Mouse (Mus musculus) forebrain, embryonic 14.5 days (tissue): ENCODE measurements around the gene Cdh1. TPM values are rescaled to one million over a fixed set of nuclear protein-coding genes. Genes with fewer than 3 reads are reported as not detected.
"Not testable (repeated sequence)": the region's sequence is repeated elsewhere in the genome, so short reads cannot be mapped to it uniquely, and the experiment has no call there.

Experiments used
- ATAC-seq: fragments of 200-750 bp; cut with Nextera tagmentation; 2 replicates; pipeline ENCODE4 v1.8.0; 2017; ENCODE audit warnings: mild to moderate bottlenecking, moderate library complexity
- DNase-seq: peaks from one replicate; pipeline ENCODE4 v3.0.0-alpha.2; 2015; ENCODE audit warnings: low spot score
- H3K27ac ChIP-seq: fragments of 300-500 bp; sonication (generic); 2 replicates; pipeline ENCODE4 v1.5.1; 2014; ENCODE audit warnings: low read depth, mild to moderate bottlenecking, control low read depth, low read length, moderate library complexity
- H3K27me3 ChIP-seq: fragments of 300-500 bp; sonication (generic); replicated peaks from 2 replicates; pipeline ENCODE4 v1.6.1; 2014; ENCODE audit warnings: low read length, control low read depth, mixed read lengths; ENCODE audit not compliant: control insufficient read depth, insufficient read depth
- H3K36me3 ChIP-seq: fragments of 300-500 bp; sonication (generic); 2 replicates; pipeline ENCODE4 v1.6.1; 2014; ENCODE audit warnings: low read length, control low read depth; ENCODE audit not compliant: control insufficient read depth, insufficient read depth
- H3K4me1 ChIP-seq: fragments of 300-500 bp; sonication (generic); 2 replicates; pipeline ENCODE4 v1.6.1; 2014; ENCODE audit warnings: antibody characterized with exemption, low read length, control low read depth; ENCODE audit not compliant: control insufficient read depth, insufficient read depth
- H3K4me2 ChIP-seq: fragments of 300-500 bp; sonication (generic); 2 replicates; pipeline ENCODE4 v1.6.1; 2014; ENCODE audit warnings: mild to moderate bottlenecking, control low read depth, low read length
- H3K4me3 ChIP-seq: fragments of 300-500 bp; sonication (generic); 2 replicates; pipeline ENCODE4 v1.5.1; 2014; ENCODE audit warnings: low read depth, low read length, control low read depth
- H3K9ac ChIP-seq: fragments of 300-500 bp; sonication (generic); 2 replicates; pipeline ENCODE4 v1.6.1; 2014; ENCODE audit warnings: mild to moderate bottlenecking, low read length, control low read depth, moderate library complexity
- H3K9me3 ChIP-seq: fragments of 300-500 bp; sonication (generic); replicated peaks from 2 replicates; pipeline ENCODE4 v1.6.1; 2016; ENCODE audit warnings: low read length, control low read depth, mixed read lengths; ENCODE audit not compliant: control insufficient read depth
- WGBS: fragments of 180-500 bp; shearing (Covaris S2); extraction: QIAGEN DNeasy Blood & Tissue Kit; methylation state at CpG from one replicate; pipeline ENCODE4 v1.1.7; 2014; 5-methylcytosine and 5-hydroxymethylcytosine counted together
- polyA plus RNA-seq: library from polyadenylated mRNA; unstranded; fragments of >200 nt; fragmentation: Nextera tagmentation; extraction: Ambion mirVana; gene quantifications from 2 replicates; pipeline ENCODE4 v1.2.1, GENCODE M21; 2014

The Cdh1 gene
- polyA plus RNA-seq, 1 experiment from 2014 or later, result 1.9 TPM

DNA sequence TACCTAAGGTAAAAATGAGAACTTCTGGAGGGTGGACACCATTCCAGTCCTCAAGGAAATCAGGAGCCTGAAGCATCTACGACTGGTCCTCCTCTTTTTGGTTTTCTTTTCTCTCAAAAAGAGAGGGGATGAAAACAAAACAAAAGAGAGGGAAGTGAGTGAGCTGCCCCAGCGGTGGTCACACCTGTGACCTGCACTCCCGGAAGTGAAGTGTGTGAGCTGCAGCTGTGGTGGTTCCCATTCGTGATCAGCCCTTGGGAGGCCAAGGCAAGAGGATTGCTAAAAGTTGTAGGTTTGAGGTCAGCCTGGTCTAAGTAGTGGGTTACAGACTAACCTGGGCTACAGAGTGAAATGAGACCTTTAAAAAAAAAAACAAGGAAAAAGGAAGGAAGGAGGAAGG is 3.0 kb downstream of the Cdh1 start:
- no peaks in the 10 kb centered on the region for H3K9me3 ChIP-seq
- no peaks in the 10 kb centered on the region for H3K36me3 ChIP-seq
- peaks cover 39% of the 10 kb centered on the region for H3K27me3 ChIP-seq
- 56% methylated on average over 4 of the region's 4 CpGs for WGBS
- H3K9ac ChIP-seq, result no peak overlapping the region
- no peak overlapping the region for H3K4me3 ChIP-seq
- no peak overlapping the region for H3K27ac ChIP-seq
- DNase-seq (no peak), ATAC-seq (no peak)
- H3K4me2 ChIP-seq, result no peak overlapping the region
- H3K4me1 ChIP-seq, result peaks cover 9% of the 10 kb centered on the region

DNA sequence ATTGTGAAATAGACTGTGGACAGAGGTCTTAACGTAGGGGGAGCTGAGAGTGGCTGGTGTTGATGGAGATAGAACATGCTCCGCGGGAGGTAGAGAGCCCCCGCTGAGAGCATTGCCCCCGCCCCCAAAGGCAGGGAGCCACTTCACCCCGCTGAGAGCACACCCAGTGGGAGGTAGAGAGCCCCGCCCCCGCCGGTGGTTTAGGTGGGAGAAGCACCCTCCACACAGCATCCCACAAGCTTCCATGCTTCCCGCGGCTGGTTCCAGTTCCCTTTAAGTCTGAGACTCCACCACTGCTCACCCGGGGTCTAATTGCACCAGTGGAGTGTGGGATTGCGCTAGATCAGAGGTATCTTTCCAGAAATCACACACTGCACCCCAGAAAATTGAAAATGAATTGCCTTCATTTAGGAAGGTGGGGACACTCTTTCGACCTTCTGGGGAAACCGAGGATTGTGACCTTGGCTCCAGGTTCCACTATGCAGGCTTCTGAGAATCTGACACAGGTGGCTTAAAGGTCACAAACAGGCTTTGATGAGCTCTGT is 3.5 kb downstream of the Cdh1 start:
- H3K27ac ChIP-seq, result no peak overlapping the region
- no peak overlapping the region for H3K4me2 ChIP-seq
- no peak overlapping the region for H3K9ac ChIP-seq
- ATAC-seq, result no peak
- no peak overlapping the region for H3K4me3 ChIP-seq
- no peaks in the 10 kb centered on the region for H3K36me3 ChIP-seq
- H3K4me1 ChIP-seq, result peaks cover 9% of the 10 kb centered on the region
- no peaks in the 10 kb centered on the region for H3K9me3 ChIP-seq
- peaks cover 39% of the 10 kb centered on the region for H3K27me3 ChIP-seq
- DNase-seq, result no peak
- 41% methylated on average over 15 of the region's 15 CpGs for WGBS

DNA sequence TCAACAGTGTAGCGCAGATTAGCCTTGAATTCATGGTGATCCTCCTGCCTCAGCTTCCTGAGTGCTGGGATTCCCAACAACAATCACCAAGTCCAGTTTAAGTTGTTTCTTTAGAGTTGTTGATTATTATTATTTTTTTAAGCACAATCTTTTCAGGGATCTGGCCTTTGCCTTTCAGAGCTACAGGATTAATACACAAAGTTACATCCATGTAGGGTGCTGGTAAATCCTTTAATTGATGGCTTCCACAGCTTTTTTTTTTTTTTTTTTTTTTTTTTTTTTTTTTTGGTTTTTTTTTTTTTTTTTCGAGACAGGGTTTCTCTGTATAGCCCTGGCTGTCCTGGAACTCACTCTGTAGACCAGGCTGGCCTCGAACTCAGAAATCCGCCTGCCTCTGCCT is 4.6 kb downstream of the Cdh1 start:
- not testable (repeated sequence) for H3K4me3 ChIP-seq, H3K4me2 ChIP-seq, H3K27ac ChIP-seq, H3K4me1 ChIP-seq, H3K9ac ChIP-seq, ATAC-seq, H3K9me3 ChIP-seq, H3K36me3 ChIP-seq, DNase-seq
- 76% methylated on average over 4 of the region's 4 CpGs for WGBS
- peaks cover 30% of the 10 kb centered on the region for H3K27me3 ChIP-seq

DNA sequence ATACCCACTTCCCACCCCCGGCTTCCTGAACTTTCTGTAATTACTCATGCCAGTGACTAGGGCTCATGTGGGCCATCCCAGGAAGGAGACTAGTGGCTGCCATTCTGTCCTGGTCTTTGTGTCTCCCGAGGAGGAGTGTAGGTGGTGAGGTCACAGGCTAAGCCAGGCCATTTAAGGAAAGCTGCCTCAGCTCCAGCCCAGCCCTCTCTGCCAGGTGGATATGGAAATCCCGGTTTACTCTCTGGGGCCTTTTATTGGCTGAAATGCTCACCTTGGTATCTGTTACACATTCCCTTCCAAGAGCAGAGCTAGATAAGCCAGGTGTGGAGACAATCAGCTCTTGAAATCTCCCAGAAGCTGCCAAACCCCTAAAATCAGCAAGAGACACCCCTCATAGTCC is 5.3 kb downstream of the Cdh1 start:
- peaks cover 23% of the 10 kb centered on the region for H3K27me3 ChIP-seq
- H3K9me3 ChIP-seq, result no peaks in the 10 kb centered on the region
- no peak overlapping the region for H3K27ac ChIP-seq
- H3K4me3 ChIP-seq, result no peak overlapping the region
- 69% methylated on average over 3 of the region's 3 CpGs for WGBS
- no peak overlapping the region for H3K4me2 ChIP-seq
- no peak for ATAC-seq
- H3K4me1 ChIP-seq, result peaks cover 2% of the 10 kb centered on the region; the same call in 1 of the 2 replicates
- DNase-seq, result no peak
- no peaks in the 10 kb centered on the region for H3K36me3 ChIP-seq
- no peak overlapping the region for H3K9ac ChIP-seq

DNA sequence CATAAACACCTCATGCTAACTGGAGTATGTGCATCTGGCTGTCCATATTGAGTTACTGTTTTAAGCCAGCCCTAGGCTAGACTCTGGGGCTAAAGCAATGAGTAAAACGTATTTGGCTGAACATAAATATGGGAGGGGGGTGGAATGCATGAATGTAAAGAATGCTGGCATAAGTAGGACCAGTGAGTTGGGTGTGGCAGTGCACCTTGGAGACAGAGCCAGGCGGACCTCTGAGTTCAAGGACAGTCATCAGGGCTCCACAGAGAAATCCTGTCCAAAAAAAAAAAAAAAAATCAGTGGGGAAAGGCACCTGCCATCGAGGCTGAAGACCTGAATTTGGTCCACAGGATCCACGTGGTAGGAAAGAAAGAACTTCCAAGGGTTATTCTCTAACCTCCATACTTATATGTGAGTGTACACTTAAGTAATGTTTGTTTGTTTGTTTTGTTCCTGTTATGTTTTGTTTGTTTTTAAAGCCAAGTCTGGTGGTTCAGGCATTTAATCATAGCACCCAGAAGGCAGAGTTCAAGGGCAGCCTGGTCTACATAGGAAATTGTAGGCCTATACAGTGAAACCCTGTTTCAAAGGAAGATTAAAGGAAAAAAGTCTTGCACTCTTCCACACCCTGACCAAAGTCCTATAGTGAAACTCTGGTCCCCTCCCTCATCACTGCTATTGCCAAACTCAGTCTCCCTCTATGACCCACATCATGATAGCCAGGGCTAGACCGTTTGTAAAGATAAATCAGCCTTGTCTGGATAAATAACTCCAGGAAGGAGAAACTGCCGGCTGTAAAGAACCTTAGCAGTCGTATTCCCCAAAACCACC is 6.1 kb downstream of the Cdh1 start:
- Histone ChIP-seq H3K9me3 (no peaks in the 10 kb centered on the region), H3K4me3 (no peak overlapping the region), H3K4me2 (no peak overlapping the region), H3K27me3 (peaks cover 15% of the 10 kb centered on the region), H3K36me3 (no peaks in the 10 kb centered on the region), H3K9ac (no peak overlapping the region), H3K27ac (no peak overlapping the region), H3K4me1 (no peaks in the 10 kb centered on the region)
- ATAC-seq, result no peak
- no peak for DNase-seq
- 72% methylated on average over 7 of the region's 7 CpGs for WGBS

DNA sequence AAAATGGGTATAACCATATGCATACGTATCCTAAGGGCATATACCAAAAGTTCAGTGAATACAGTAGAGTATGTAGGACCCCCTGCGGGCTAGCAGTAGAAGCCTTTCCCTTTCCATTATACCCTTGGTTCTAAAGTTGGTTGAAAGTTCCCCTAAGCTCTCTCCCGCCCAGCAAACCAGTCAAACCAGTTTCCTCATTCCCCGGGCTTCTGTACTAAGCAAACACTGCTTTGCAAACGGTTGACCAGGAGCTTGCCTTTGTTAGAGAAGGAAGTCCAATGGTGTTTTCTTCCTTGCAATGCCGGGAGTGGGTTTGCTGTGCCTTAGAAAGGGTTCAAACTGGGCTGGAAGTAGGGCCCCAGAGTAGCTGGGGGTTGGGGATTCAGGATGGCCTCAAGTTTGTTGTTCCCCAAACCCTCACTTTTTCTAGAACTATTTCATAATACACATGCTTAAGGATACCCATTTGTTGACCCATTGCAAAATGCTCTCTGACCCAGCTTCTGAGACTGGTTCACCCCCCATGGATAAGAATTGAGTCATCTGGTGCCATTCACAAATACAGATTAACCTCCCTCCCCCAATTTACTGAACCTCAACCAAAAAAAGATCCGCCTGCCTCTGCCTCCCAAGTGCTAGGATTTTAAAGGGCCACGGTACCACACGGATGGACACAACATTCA is 7.9 kb downstream of the Cdh1 start:
- 64% methylated on average over 9 of the region's 9 CpGs for WGBS

DNA sequence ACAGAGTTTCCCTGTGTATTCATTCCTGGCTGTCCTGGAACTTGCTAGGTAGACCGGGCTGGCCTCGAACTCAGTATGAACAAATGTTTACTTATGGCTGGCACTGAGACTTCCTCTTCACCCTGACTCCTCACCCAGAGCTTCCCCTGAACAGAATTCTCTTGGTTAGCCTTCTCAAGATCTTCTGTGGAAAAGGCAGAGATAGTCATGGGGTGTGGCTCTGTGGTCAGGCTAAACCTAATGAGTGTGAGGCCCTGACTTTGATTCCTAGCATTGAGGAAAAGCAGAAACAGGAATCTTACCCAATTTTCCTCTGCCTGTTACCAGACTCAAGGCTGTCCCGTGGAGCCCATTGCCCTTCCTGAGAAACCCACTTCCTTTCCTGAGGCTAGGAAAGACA is 8.9 kb downstream of the Cdh1 start:
- no peak overlapping the region for H3K9ac ChIP-seq
- H3K4me3 ChIP-seq, result no peak overlapping the region
- no peak for DNase-seq
- no peak overlapping the region for H3K27ac ChIP-seq
- no peaks in the 10 kb centered on the region for H3K4me1 ChIP-seq
- H3K27me3 ChIP-seq, result no peaks in the 10 kb centered on the region
- H3K9me3 ChIP-seq, result no peaks in the 10 kb centered on the region
- no peaks in the 10 kb centered on the region for H3K36me3 ChIP-seq
- ATAC-seq, result no peak
- H3K4me2 ChIP-seq, result no peak overlapping the region
- WGBS, result 77% methylated on average over 3 of the region's 3 CpGs

More for the DNA sequence above, 7.9 kb downstream of the Cdh1 start:
- Histone ChIP-seq H3K4me1 (no peaks in the 10 kb centered on the region), H3K27me3 (no peaks in the 10 kb centered on the region), H3K9ac (no peak overlapping the region), H3K4me2 (no peak overlapping the region), H3K27ac (no peak overlapping the region), H3K4me3 (no peak overlapping the region), H3K9me3 (no peaks in the 10 kb centered on the region), H3K36me3 (no peaks in the 10 kb centered on the region)
- DNase-seq, result no peak
- ATAC-seq, result no peak

DNA sequence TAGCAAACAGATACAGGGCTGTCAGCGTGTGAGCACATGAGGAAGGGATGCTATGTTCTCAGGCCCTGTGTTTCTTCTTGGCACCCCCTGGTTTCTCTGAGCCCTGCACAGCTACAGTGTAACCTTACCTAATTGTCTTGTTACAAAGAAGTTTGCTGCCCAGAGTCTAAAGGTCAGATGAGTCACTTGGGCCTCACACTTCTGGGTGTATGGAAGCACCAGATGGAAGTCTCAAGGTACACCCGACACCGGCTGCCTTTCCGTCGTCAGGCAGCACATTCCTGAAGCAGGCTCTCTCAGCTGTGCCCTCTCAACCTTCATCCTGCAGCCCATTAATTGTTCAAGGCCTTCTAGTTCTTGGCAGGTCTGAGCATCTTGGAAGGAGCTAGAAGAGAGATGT is 11.6 kb downstream of the Cdh1 start:
- no peaks in the 10 kb centered on the region for H3K27me3 ChIP-seq
- H3K4me2 ChIP-seq, result no peak overlapping the region
- no peak overlapping the region for H3K4me3 ChIP-seq
- no peak overlapping the region for H3K9ac ChIP-seq
- no peaks in the 10 kb centered on the region for H3K9me3 ChIP-seq
- H3K27ac ChIP-seq, result no peak overlapping the region
- WGBS, result 82% methylated on average over 5 of the region's 5 CpGs
- DNase-seq (no peak), ATAC-seq (no peak)
- no peaks in the 10 kb centered on the region for H3K4me1 ChIP-seq
- H3K36me3 ChIP-seq, result no peaks in the 10 kb centered on the region
